ENCODE assay signal across 20 mouse cellular contexts in genomic region chr5:75869535-75869934, GRCm38 (mm10).
"Had no signal": no experiment of that assay in that cellular context is flagged by ENCODE, and none has a peak within 500 bp of the region (broad histone marks: within the 10 kb centered on the region; RNA-seq: fewer than 3 reads in every experiment).

No protein-coding gene starts in this region.

- H3K4me3 ChIP-seq: limb, embryonic 10.5 days; limb, embryonic 13.5 days; liver, embryonic 12.5 days; liver, embryonic 15.5 days; lung, embryonic 15.5 days; megakaryocyte, embryonic 14.5 days; neural tube, embryonic 12.5 days; stomach, embryonic 15.5 days had no signal

- H3K27ac ChIP-seq: limb, embryonic 10.5 days; limb, embryonic 13.5 days; liver, embryonic 12.5 days; liver, embryonic 15.5 days; lung, embryonic 15.5 days; neural tube, embryonic 12.5 days; stomach, embryonic 15.5 days had no signal

- H3K9me3 ChIP-seq: limb, embryonic 10.5 days; limb, embryonic 13.5 days; liver, embryonic 12.5 days; liver, embryonic 15.5 days; lung, embryonic 15.5 days; megakaryocyte, embryonic 14.5 days; neural tube, embryonic 12.5 days; stomach, embryonic 15.5 days had no signal

- ATAC-seq: liver, embryonic 12.5 days had no signal

- H3K36me3 ChIP-seq: limb, embryonic 10.5 days; limb, embryonic 13.5 days; liver, embryonic 12.5 days; liver, embryonic 15.5 days; lung, embryonic 15.5 days; neural tube, embryonic 12.5 days; stomach, embryonic 15.5 days had no signal

- H3K4me2 ChIP-seq: limb, embryonic 13.5 days; liver, embryonic 12.5 days; liver, embryonic 15.5 days; lung, embryonic 15.5 days; neural tube, embryonic 12.5 days; stomach, embryonic 15.5 days had no signal

- H3K4me1 ChIP-seq: limb, embryonic 10.5 days; limb, embryonic 13.5 days; liver, embryonic 12.5 days; liver, embryonic 15.5 days; lung, embryonic 15.5 days; neural tube, embryonic 12.5 days; stomach, embryonic 15.5 days had no signal

- DNase-seq: kidney, adult 18-20 months; kidney, adult 9 months; kidney, postnatal 14 days; kidney, postnatal 4 days; liver; lung, adult 18-20 months; lung, postnatal 10 days; lung, postnatal 36 days; retina, postnatal 1 day; right cerebral cortex, postnatal 25 days; spleen, adult 18-20 months; thymus, postnatal 25 days had no signal

- H3K27me3 ChIP-seq: limb, embryonic 13.5 days; liver, embryonic 12.5 days; lung, embryonic 15.5 days; megakaryocyte, embryonic 14.5 days; neural tube, embryonic 12.5 days; stomach, embryonic 15.5 days had no signal

- H3K9ac ChIP-seq: limb, embryonic 13.5 days; liver, embryonic 12.5 days; liver, embryonic 15.5 days; lung, embryonic 15.5 days; neural tube, embryonic 12.5 days; stomach, embryonic 15.5 days had no signal
